Mouse (Mus musculus) liver, postnatal 0 days (tissue): ENCODE data around the gene Emc8.

ENCODE experiments used
- CTCF ChIP-seq: sonication (generic); IDR thresholded peaks from 2 replicates; pipeline ENCODE4 v1.5.1; 2016; ENCODE audit warnings: antibody characterized with exemption, low read depth
- EP300 ChIP-seq: IDR thresholded peaks from 2 replicates; pipeline ENCODE4 v1.6.1; 2016; ENCODE audit warnings: antibody characterized with exemption, low read depth, mild to moderate bottlenecking

DNA sequence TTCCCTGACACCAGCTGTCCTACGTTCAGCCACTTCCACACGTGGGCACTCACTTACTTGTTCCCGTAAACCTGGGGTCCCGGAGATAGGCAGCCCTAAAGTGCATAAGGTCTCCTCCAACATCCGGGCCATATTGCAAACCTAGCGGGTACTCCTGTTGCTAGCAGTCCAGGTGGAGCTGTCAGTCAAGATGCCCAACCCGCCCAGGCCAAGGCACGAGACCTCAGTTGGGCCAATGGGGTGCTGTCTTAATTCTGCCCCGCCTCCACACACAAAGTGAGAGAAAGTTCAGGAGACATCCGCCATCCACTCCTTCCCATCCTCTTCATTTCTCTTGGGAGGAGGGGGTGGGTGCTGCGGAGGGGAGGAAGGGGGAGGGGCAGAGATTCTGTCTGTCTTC is 41.9 kb downstream of the Emc8 start:
- TF ChIP-seq EP300 (no peak), CTCF (no peak)
